Mouse (Mus musculus) layer of hippocampus, postnatal 14 days (tissue): Measurements from ENCODE around the gene Mbnl1. TPM values are rescaled to one million over a fixed set of nuclear protein-coding genes. Genes with fewer than 3 reads are reported as not detected.

ENCODE experiments used
- DNase-seq, 2 experiments: peaks; one replicate each; pipeline ENCODE4 v3.0.0; 2021 to 2022; ENCODE audit warnings: low spot score in 2 of 2, mixed read lengths in 1 of 2
- total RNA-seq, 2 experiments: library from RNA; stranded (reverse); gene quantifications; 2 replicates each; pipeline ENCODE4 v1.2.3; 2021

The Mbnl1 gene
- total RNA-seq, 2 experiments from 2014 or later: 111 to 113 TPM

- DNase-seq: peak in 1 of 2 experiments; percentile 54
Observed at GRCm38 (mm10) chr3:60516054-60516674, 43.5 kb downstream of the Mbnl1 start.

DNA sequence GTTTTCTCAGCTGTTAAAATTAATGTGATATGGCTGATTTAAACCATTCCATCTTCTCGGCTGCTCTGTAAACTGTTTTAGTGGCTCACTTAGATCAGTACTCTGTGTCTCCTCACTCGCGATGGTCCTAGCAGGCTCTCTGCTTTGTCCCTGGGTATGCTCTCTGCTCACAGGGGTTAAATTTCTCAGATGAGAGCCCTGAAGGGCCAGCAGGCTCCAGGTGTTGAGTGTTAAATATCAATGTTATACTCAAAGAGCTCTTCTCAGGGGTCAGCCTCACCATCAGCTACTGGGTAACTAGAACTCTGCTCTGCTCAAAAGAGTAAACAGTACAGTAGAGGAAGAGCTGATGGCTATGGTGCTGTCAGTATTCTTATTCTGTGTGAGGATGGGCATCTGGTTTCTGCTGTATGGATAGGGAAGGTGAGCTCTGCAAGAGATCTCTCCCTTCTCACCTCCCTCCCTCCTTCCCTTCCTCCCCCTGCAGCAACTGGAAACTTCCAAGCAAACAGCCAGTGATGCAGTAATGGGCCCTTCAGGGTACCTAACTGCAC, 44.7 kb downstream of the Mbnl1 start:
- DNase-seq: no peak

DNA sequence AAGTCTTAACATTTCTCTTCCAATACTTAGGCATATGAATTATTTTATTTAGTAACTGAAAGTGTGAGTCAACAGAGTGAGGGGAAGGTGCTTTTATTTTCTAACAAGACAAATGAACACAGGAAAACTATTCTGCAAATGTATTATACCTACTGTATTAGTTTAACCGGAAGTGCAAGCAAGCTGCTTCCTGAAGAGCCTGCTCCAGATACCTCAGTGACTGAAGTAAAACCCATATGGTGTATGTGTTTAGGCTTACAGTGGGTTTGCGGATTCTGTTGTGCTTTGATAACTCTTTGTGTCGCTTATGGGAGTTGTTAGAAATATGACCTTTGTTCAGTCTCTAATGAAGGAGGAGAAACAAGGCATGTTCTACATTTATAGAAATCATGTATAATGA, 46.7 kb downstream of the Mbnl1 start:
- no peak for DNase-seq

DNA sequence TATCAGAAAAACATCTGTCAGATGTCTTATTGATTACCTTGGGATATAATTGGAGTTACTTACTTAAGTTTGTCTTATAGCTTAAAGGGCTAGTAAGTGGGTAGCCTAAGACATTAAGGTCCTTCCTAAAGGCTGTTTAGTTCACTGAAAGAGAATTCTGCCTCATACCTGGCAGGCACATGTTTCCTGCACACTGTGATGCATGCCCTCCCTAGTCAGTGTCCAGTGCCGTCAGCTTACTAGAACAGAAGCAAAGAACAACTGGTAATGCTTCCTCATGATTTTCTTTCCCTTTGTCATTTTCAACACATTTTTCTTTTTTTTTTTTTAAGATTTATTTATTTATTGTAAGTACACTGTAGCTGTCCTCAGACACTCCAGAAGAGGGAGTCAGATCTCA, 51.5 kb downstream of the Mbnl1 start:
- DNase-seq: no peak

GRCm38 (mm10) chr3:60531286-60531685, 58.7 kb downstream of the Mbnl1 start:
- no peak for DNase-seq

DNA sequence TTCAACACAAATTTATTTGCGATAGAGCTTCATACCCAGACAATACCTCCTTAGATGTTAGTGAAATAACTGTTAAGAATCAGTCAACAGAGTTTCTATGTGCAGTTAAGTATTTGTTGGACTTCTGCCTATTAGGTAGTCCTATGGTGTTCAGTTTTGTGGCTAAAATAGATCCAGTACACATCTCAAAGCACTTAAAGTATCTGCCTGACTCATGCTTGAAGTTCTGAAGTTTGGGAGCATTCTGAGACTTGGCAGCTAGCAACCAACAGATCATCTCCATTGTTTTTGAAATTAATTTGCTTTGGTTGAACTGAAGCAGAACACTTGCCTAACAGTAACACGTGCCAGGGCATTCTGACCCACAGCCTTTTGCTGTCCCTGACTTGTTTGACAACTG, 59.2 kb downstream of the Mbnl1 start:
- DNase-seq: no peak

DNA sequence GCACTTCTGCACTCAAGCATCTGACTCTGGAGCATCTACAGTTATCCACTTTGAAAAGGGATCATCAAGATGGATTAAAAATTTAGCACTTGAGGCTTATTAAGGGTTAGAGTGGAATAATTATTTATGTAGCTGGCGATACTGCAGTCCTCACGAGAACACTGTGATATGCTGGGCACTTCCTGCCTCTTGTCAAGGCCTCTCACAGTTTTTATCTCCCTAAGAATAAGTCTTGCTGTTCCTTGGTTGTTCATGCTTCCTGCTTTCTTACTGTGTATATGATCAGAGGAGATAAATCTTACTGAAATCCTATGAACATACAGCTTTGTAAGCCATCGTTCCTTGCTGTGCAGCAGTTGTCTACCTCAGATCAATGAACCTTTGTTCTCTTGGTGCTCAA, 62.6 kb downstream of the Mbnl1 start:
- no peak for DNase-seq

DNA sequence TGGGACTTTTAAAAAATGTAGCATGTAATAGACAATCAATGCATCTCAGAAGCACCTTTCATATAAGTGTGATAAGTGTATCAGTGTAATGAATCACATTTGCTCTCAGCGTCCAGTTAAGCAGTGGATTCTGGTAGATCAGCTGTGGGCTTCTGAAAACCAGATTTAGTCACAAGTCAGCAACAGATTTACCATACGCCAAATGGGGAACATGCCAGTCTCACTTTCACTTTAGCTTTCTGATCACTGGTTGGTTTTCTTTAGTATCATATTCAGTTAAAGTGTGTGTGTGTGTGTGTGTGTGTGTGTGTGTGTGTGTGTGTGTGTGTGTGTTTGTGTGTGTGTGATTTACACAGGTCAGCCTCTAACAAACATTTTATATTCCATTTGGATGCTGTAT, 64.4 kb downstream of the Mbnl1 start:
- no peak for DNase-seq

DNA sequence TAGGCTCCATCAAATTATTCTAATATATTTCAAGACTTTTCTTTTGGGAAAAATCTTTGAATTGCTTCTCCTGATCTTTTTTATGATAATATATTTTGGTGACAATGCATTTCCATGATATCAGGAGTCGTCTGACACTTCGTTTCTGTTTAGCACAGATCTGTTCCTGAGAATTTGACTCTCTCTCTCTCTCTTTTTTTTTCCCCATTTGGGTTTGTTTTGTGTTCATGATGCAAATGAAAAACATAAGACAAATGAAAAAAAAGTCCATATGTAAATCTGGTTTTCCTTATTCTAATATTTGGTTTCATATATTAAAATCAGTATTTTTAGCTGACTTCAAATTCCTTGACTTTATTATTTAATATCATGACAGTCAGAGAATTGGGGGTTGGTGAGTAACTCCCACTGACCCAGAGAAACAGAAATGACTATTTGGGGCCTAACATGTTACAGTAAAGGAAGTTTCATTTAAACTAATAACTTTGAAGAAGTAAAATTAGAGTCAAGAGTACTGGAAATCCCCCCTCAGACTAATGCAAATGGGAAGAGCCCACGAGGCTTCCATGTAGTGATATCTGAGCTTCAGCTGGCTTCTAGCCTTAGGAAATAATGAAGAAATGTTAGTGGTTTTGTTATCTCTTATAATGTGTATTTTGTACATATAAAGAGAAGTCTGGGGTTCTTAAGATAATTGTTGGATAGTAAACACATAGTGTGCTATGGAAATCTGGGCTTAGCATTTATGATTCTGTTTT, 65.8 kb downstream of the Mbnl1 start:
- DNase-seq: no peak

- DNase-seq: no peak
Observed at GRCm38 (mm10) chr3:60541121-60541520, 68.5 kb downstream of the Mbnl1 start.

DNA sequence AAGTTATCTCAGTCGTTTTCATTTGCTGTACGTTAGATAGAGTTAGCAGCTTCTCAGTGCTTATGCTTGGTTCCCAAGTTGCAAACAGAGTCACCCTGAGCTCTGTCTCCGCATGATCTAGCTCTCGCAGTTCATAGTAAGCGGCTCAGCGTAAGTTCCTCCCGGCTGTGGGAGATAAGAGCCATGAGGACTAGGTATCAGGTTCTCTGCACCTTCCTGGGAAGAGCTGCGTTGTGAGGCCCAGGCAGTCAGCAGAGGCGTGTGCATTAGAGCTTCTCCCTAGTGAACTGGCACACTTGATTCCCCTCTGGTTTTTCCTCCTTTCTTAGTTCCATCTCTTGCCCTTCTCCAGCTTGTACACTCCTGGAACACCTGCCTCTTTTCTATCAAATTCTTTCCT, 73.6 kb downstream of the Mbnl1 start:
- no peak for DNase-seq

GRCm38 (mm10) chr3:60546904-60547303, 74.3 kb downstream of the Mbnl1 start:
- no peak for DNase-seq

DNA sequence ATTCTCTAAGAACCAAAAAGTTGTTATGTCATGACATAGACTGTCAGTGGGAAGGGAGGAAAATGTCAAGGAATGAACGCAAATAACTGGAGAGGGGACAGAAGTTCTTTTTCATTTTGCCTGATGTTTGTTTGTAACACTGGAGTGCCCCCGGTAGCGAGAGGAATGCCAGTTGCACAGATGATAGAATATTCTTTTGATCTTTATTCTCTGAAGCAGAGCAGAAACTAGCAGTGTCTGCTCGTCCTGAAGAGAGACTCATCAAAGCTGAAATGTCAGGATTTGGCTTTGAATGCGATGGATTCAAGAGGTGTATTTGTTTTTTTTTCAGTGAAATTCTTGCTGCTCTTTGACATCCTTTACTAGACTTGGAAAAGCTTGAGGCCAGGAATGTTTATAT, 77.9 kb downstream of the Mbnl1 start:
- DNase-seq: no peak

GRCm38 (mm10) chr3:60551650-60552049, 79.0 kb downstream of the Mbnl1 start:
- DNase-seq: peak in 1 of 2 experiments; percentile 43

DNA sequence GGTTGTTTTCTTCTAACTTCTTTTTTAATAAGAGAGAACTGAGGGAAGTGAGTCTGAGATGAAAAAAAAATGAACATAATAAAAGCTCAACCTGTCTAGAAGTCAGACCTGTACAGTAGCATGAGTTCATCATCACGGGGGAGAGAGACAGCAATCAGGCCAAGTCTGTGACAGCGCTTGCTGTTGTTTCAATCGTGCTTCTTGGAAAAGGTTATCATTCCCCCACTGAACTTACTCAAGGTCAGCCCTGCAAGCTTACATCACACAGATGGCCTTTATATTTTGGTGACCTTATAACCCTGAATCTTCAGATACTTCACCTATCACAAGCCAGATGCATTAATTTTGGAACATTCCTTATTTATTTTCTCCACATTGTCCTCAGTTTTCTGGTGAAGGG, 80.4 kb downstream of the Mbnl1 start:
- no peak for DNase-seq

- no peak for DNase-seq
Observed at GRCm38 (mm10) chr3:60556596-60556995, 84.0 kb downstream of the Mbnl1 start.

- no peak for DNase-seq
Observed at GRCm38 (mm10) chr3:60558252-60558862, 85.7 kb downstream of the Mbnl1 start.

- no peak for DNase-seq
Observed at GRCm38 (mm10) chr3:60559762-60560161, 87.1 kb downstream of the Mbnl1 start.

GRCm38 (mm10) chr3:60563529-60564243, 91.1 kb downstream of the Mbnl1 start:
- DNase-seq: no peak

GRCm38 (mm10) chr3:60564244-60564643, 91.6 kb downstream of the Mbnl1 start:
- no peak for DNase-seq

GRCm38 (mm10) chr3:60565204-60565603, 92.6 kb downstream of the Mbnl1 start:
- DNase-seq: no peak

- no peak for DNase-seq
Observed at GRCm38 (mm10) chr3:60565950-60566349, 93.3 kb downstream of the Mbnl1 start.
